9 mouse cellular contexts compared by ENCODE assay signal in the genomic region with DNA sequence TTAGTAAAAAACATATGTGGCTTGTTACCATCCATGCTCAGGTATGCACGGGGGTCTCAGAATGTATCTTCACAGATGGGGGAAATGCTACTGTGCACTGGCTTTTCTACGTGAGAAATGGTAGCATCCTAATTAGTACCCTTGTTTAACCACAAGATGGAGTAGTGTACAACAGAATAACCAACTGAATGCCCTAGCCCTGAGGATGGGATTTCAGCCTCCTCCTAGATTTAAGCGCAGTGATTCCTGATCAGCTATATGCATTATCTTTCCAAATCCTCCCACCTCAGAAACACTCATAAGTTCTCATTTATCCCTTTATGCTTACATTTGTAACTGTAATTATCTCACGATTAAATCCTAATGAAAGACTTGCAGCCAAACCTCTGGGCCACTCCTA. TPM values are rescaled to one million over a fixed set of nuclear protein-coding genes. Genes with fewer than 3 reads are reported as not detected.
DNase-seq lines count a peak whose midpoint lies in the region; ATAC-seq and TF ChIP-seq lines count a peak whose summit lies in the region.
"Had no signal": no experiment of that assay in that cellular context is flagged by ENCODE, and none has a peak within 500 bp of the region (broad histone marks: within the 10 kb centered on the region; RNA-seq: fewer than 3 reads in every experiment).

No protein-coding gene starts in this region.

- no peak overlapping the region for H3K9ac ChIP-seq in hindbrain, postnatal 0 days (replicated peaks; ENCODE audit: low read length)
- H3K9ac ChIP-seq: liver, embryonic 13.5 days had no signal

- no peaks in the 10 kb centered on the region for H3K4me1 ChIP-seq in kidney, adult 2 months (ENCODE audit: control insufficient read depth, insufficient read depth, low read length)
- H3K4me1 ChIP-seq in hindbrain, postnatal 0 days (ENCODE audit: insufficient read depth, low read length), result no peaks in the 10 kb centered on the region
- H3K4me1 ChIP-seq in thymus, adult 2 months (replicated peaks; ENCODE audit: control insufficient read depth, insufficient read depth, low read length), result no peaks in the 10 kb centered on the region
- H3K4me1 ChIP-seq: liver, embryonic 13.5 days had no signal

- no peaks in the 10 kb centered on the region for H3K9me3 ChIP-seq in hindbrain, postnatal 0 days (ENCODE audit: low read length)
- H3K9me3 ChIP-seq: liver, embryonic 13.5 days had no signal

- H3K4me2 ChIP-seq in hindbrain, postnatal 0 days (ENCODE audit: low read depth, low read length), result no peak overlapping the region
- H3K4me2 ChIP-seq: liver, embryonic 13.5 days had no signal

- TF ChIP-seq POLR2A in kidney, adult 2 months (IDR thresholded peaks at IDR 0.05; ENCODE audit: low read depth, low read length), result no peak
- no peak for TF ChIP-seq POLR2A in thymus, adult 2 months (IDR thresholded peaks at IDR 0.05; ENCODE audit: control insufficient read depth, extremely low read depth, insufficient read depth, low read length, poor library complexity)

- WGBS in kidney, adult 2 months, result 6% methylated on average over 4 of the region's 4 CpGs
- 11% methylated on average over 4 of the region's 4 CpGs for WGBS in hindbrain, postnatal 0 days
- WGBS in thymus, adult 2 months, result 16% methylated on average over 4 of the region's 4 CpGs

- peak; percentile 83 for ATAC-seq in hindbrain, postnatal 0 days

- H3K27ac ChIP-seq in kidney, adult 2 months (ENCODE audit: insufficient read depth, low read depth, low read length), result no peak overlapping the region
- H3K27ac ChIP-seq in hindbrain, postnatal 0 days, result no peak overlapping the region
- H3K27ac ChIP-seq in thymus, adult 2 months (ENCODE audit: control insufficient read depth, insufficient read depth, low read length), result no peak overlapping the region
- H3K27ac ChIP-seq: liver, embryonic 13.5 days had no signal

- peak; percentile 19 for DNase-seq in kidney, adult 2 months
- no peak for DNase-seq in kidney, postnatal 14 days
- peak; percentile 47 for DNase-seq in CD4-positive, CD25-positive, alpha-beta regulatory T cell, adult 2 months (ENCODE audit: low read depth, low spot score)
- peak; percentile 72 for DNase-seq in brain, adult 2 months (ENCODE audit: low read depth, low spot score)
- DNase-seq in hindbrain, postnatal 0 days (ENCODE audit: low spot score), result peak; percentile 82
- DNase-seq in retina, embryonic 14.5 days (ENCODE audit: low spot score), result peak; percentile 81
- no peak for DNase-seq in thymus, adult 2 months
- DNase-seq in adrenal gland, adult 2 months, result no peak
- DNase-seq: liver, embryonic 13.5 days had no signal

- no peaks in the 10 kb centered on the region for H3K27me3 ChIP-seq in kidney, adult 2 months (replicated peaks; ENCODE audit: control insufficient read depth, insufficient read depth, low read length)
- no peaks in the 10 kb centered on the region for H3K27me3 ChIP-seq in hindbrain, postnatal 0 days (ENCODE audit: insufficient read depth, low read length)
- no peaks in the 10 kb centered on the region for H3K27me3 ChIP-seq in thymus, adult 2 months (ENCODE audit: control insufficient read depth, insufficient read depth, low read length)
- H3K27me3 ChIP-seq: liver, embryonic 13.5 days had no signal

- no peak overlapping the region for H3K4me3 ChIP-seq in kidney, adult 2 months (ENCODE audit: insufficient read depth, low read depth, low read length)
- no peak overlapping the region for H3K4me3 ChIP-seq in hindbrain, postnatal 0 days (ENCODE audit: low read length)
- H3K4me3 ChIP-seq in thymus, adult 2 months (ENCODE audit: control insufficient read depth, insufficient read depth, low read length), result no peak overlapping the region
- H3K4me3 ChIP-seq: liver, embryonic 13.5 days had no signal

- TF ChIP-seq CTCF in kidney, adult 2 months (conservative IDR thresholded peaks at IDR 0.05; ENCODE audit: insufficient read depth, insufficient read length, low read depth, low read length), result no peak
- TF ChIP-seq CTCF in hindbrain, postnatal 0 days (IDR thresholded peaks at IDR 0.05; ENCODE audit: low read depth), result peak; percentile 92
- no peak for TF ChIP-seq CTCF in thymus, adult 2 months (IDR thresholded peaks at IDR 0.05; ENCODE audit: borderline replicate concordance, control insufficient read depth, extremely low read depth, insufficient read depth, low read length, poor library complexity)

- H3K36me3 ChIP-seq in kidney, adult 2 months (ENCODE audit: control insufficient read depth, insufficient read depth, low read length), result no peaks in the 10 kb centered on the region
- no peaks in the 10 kb centered on the region for H3K36me3 ChIP-seq in hindbrain, postnatal 0 days (ENCODE audit: insufficient read depth, low read length)
- no peaks in the 10 kb centered on the region for H3K36me3 ChIP-seq in thymus, adult 2 months (ENCODE audit: control insufficient read depth, insufficient read depth, low read length)
- H3K36me3 ChIP-seq: liver, embryonic 13.5 days had no signal

RNA-seq across cellular contexts. Expression of a gene that starts 37.6 kb away (rescaled TPM):
- 0.33 TPM in 2 replicates for polyA plus RNA-seq in kidney, adult 2 months (2012; rRNA removed)
- 14.6 and 19.9 TPM in 2 replicates for total RNA-seq in hindbrain, postnatal 0 days (2014; rRNA removed)
- polyA plus RNA-seq in hindbrain, postnatal 0 days (2015; fragmentation: Nextera tagmentation; extraction: Ambion mirVana), result 8.4 and 10.4 TPM in 2 replicates
- polyA plus RNA-seq in thymus, adult 2 months (2012; rRNA removed), result 0.60 and 2.4 TPM in 2 replicates
- total RNA-seq in adrenal gland, adult 2 months (2021), result 1 to 10 TPM; 1.3 to 5.3 TPM
- polyA plus RNA-seq in adrenal gland, adult 2 months (2012; rRNA removed), result 1.0 and 1.8 TPM in 2 replicates

Comparison
In these comparisons a context has a peak if more than half of its experiments do, and no peak if none do; other contexts are left out.
1. DNase-seq: peak in kidney, adult 2 months (single experiment), CD4-positive, CD25-positive, alpha-beta regulatory T cell, adult 2 months (single experiment), brain, adult 2 months (single experiment), hindbrain, postnatal 0 days (single experiment) and retina, embryonic 14.5 days (single experiment); none in kidney, postnatal 14 days (single experiment), thymus, adult 2 months (single experiment) and adrenal gland, adult 2 months (single experiment).